Mouse (Mus musculus): Measurements from ENCODE around the gene Crtam.

Crtam gene

DNA sequence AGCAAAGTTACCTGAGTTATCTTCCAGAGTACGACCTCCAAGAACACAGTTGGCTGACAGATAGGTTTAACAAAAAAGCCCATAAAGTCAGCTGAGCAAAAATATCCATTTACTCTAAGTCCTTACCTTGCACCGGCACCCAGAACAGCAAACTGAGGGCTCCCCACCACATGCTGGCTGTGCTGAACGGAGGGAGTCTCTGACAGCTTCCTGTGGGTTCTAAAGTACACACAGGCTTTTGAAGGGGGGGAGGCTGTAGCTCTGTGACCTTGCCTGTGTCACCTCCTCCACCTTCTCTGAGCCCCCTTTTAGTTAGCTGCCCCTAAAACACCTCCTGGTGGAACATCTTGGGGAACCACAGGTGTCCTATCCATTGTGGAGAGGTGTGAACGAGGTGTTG, at the start of gene Crtam:
Crtam (minus strand) TSS at position 214 of the 400 bp plus-strand sequence.
- DNase-seq, result no peak

DNA sequence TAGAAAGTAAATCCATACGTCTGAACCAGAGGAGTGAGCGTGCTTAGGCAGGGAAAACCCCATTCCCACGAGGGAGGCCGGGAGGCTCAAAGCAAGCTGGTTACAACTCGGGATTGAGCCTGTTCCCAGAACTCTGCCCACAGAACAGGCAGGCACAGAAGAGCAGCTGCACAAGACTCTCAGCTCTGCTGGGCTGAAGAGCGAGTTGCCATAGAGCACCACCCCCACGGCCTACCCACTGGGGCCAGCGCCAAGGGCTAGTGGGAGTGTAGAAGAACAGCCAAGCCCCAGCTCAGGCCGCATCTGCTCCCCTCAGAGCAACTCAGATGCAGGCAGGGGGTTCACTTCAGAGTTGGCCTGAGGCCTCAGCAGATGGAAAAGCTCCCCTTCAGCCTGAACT, 49.7 kb upstream of the Crtam start:
- DNase-seq, result peak; percentile 88

DNA sequence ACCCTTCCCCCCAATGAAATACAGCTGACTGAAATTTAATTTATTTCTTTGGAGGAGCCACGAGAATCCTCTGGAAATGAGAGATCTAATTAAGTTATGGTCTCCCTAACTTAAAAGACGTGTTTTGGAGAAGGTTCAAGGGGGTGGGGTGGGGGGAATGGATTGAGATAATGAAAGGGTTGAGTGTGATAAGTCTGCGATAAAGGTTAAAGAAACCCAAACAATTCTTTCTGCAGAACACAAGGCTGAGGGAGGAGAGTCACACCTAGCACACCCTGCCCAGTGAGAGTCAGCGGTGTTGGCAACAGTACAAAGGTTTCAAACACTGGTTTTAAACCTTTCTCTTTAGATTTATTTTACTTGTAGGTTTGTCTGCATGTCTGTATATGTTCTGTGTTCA, 49.0 kb upstream of the Crtam start:
- no peak for DNase-seq

DNA sequence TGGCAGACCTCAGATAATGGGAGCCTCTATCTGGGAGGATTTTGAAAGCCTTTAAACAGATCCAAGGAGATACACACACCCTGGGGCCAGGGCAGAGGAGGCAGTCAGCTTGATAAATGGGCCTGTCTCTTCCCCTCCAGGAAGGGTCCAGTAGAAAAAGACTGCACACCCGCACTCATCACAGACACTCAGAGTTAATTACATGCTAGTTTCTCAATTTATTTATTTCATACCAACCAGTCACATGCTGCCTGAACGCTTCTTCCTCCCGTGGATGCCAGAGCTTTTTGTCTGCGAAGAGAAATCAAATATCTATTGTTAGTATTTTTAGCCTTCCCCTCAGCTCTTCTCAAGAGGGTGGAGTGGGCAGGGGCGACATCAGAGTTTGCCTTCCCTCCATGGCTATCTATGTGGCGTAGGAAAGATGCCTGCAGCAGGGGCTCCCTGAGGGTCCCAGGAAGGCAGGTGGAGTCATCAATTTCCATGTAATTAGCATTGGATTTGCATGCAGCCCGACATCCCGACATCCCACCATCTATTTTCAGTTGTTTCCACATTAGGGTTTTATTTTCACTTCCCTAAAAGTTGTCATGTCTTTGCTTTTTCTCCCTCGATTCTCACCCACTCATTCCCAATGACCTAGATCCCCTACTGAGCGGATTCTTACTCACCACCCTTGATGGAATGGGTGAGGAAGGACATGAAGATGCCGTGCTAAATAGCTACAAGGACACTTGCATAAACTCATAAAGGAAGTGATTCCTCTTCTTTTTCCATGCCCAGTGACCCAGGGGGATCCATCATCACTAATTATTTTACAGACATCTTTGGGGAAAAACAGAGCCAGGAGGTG, 46.9 kb upstream of the Crtam start:
- DNase-seq, result no peak

DNA sequence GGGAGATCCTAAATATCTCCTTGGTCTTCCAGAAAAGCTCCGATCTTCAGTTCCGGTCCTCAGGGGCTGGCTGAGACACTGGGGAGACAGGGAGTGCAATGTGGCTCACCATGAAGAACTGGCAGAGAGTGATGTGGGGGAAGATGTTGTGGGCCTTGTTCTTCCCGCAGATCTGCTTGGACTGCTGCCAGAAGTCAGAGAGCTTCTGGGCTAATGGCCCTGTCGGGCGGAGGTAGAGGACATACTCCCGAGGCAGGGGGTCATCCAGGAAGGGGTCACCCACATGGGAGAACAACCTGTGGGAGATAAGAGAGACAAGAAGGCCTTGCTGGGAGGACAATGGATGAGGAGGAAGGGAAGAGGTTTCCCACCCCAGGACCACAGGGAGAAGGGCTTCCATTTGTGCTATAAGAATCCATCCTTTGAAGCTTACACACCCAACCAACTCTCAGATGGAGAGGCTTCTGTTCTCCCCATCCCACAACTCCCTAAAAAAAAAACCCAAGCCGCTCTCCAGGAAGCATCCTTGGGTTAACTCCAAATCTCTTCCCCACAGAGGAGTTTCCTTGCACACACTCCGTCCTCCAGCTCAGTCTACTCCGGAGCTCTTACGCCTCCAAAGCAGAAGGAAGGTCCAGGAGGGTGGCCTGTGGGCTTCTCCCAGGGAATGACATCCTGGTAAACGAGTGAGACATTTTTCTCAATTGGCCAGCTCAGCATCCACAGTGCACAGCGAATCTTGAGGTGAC, 46.1 kb upstream of the Crtam start:
- peak; percentile 36 for DNase-seq

DNA sequence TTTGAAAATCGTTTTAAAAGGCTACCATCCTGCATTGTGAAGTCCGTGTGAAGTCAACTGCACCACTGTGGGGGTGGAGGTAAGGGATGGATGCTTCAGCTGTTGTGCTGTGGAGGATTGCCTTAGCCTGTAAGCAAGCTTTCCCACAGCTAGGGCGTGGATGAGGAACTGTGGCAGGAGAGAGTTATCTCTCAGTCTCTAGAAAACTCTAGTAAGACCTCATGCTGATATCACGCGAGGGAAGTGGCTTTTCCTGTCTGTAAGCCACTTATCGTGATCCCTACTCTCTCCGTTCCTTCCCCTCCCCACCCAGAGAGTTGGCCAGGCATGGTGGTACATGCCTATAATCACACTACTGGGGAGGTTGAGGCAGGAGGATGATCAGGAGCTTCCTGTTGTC, 44.9 kb upstream of the Crtam start:
- DNase-seq, result no peak

DNA sequence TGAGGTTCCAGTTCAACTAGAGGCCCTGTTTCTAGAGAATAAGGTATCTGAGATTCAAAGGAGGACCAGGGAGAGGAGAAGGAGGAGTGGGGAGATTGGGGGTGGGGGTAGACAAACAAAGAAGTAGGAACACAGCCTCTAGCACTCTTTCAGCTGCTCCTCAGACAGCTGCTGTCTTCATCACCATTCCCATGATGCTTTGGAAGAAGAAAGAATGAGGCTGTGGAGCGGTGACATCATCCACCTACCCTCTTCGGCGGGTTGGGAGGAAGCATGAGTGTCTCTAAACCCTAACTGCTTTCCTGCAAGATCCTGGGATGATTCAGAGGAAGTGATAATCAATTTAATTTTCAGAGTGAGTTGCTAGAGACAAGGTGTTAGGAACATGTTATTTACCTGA, 44.4 kb upstream of the Crtam start:
- peak; percentile 38 for DNase-seq

DNA sequence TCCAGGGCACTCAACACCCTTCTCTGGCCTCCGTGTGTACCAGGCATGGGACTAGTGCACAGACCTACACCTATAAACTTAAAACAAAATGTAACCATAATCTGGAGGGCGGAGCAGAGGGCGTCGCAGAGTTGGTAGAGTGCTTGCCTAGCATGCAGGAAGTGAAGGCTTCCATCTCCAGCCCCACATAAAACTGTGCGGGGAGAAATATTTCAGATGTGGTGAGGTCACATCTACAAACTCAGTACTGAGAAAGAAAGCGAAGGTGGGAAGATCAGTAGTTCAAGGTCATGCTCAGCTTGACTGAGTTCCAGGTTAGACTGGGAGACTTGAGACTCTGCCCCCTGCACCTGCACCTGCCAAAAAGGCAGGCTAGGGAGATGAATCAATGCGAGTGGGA, 43.8 kb upstream of the Crtam start:
- no peak for DNase-seq

DNA sequence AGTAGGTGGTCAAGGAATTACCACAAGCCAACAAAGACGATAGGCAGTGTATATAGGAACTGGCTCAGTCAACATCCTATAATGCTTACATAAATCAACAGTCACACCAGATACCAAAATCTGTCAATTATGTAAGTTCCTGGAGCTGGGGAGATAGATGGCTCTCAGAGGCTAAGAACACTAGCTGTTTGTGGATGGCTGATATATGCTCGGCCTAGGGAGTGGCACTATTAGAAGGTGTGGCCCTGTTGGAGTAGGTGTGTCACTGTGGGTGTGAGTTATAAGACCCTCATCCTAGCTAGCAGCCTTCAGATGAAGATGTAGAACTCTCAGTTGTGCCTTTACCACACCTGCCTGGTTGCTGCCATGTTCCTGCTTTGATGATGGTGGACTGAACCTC, 43.2 kb upstream of the Crtam start:
- no peak for DNase-seq

DNA sequence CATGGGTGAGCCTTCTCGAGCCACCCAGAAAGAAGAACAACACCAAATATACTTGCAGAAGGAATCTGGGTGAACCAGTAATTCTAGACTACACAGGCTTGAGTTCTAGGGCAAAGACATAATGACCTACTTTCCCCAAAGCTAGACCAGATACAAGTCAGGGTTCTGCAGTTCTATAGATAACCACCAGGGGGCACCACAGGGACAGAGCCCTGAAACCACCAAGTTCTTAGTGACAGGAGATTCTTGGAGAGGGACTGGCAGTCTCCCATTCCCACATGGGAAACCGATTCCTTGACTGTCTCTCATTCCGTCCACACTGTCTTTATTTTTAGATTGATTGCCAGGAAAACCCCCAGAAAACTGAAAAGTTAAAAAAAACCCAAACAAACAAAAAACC, 40.2 kb upstream of the Crtam start:
- peak; percentile 80 for DNase-seq

DNA sequence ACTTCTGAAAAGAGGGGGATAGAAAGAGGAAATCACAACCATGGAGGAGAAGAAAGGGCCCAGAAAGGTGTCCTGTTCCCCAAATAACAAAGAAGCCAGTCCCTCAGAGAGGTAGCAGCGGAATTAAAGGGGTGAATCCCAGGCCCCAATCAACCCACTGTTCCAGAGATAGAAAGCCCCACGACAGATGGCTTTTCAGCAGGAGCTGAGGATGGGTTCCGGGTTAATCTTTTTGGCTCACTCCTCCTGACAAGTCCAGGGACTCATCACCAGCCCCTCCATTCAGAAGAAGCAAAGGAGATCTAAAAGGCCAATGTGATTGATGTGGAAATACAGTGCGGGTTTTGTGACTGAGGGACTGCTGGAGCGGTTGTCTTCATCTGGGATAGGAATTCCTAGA, 39.2 kb upstream of the Crtam start:
- no peak for DNase-seq

DNA sequence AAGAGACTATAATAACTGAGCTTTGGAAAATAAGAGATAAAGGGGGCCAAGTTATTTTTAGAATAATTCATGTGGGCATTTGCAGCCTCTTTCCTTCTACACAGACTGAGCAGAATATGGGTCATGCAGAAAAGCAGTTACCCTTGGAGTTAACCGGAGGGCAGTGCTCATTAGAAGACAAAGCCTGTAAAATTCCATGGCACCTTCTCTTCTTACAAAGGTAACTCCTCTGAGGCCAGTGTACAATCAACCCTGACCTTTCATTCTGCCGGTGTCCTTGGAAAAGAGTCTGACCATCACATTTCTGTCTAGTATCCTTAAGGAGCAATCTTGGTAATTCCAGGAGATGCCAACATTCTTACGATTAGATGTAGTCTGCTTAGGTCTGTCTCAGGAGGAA, 37.0 kb upstream of the Crtam start:
- no peak for DNase-seq

DNA sequence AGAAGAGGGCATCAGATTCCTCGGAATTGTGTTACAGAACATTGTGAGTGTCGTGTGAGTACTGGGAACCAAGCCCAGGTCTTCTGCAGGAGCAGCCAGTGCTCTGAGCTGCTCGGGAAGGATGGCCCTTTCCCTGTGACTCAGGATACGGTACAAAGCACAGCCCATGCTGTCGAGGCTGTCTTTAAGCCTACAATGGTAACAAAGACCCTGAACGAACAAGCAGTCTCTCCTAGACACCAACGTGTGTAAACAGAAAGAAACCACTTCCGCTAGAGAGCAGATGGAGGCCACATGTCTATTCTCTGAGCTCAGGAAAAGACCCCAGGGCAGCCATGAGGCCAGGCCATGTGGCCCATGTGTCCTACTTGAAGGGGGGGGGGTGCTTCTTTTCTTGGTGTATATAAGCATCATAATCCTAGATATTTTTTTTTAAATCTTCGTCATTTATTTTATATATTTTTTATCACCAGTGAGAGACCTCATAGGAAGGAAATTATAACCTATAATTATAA, 33.8 kb upstream of the Crtam start:
- no peak for DNase-seq

DNA sequence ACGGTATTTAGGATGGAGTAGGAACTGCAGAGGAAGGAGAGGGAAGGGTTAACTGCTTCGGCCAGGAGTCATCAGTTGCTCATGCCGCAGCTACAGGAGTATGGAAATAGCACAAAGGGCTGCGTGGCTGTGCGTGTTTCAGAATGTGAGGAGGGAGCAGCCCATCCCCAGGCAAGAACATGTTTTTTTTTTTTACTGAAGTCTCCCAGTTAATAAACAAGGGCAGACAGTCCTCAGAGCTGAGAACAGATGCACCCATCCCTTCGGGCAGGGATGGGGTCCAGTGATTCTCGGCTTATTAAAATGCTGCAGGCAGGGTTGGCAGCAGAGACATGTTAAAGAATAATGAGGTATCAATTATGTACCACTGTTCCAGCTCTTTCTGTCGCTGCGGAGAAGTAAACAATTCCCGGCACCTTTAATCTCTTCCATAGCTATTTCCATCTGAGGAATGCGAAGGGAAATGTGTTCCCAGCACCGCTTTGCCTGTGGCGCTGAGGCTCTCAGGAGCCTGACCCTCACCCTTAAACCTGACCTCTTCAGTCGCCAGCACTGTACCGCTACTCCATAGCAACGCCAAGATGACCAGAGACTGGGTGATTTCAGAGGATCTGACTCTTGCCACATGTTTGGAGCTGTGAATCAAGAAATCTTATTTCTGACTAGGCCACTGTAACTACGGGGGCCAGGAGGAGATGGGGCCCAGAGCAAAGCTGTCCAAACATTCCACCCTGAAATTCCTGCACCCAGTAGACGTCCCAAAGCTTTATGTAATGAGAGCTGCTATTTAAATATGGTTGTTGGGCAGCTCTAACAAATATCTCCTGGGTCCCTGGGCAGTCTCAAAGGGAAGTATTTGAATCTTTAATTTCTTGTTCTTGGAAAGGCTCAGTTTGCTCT, 27.4 kb upstream of the Crtam start:
- DNase-seq, result no peak

DNA sequence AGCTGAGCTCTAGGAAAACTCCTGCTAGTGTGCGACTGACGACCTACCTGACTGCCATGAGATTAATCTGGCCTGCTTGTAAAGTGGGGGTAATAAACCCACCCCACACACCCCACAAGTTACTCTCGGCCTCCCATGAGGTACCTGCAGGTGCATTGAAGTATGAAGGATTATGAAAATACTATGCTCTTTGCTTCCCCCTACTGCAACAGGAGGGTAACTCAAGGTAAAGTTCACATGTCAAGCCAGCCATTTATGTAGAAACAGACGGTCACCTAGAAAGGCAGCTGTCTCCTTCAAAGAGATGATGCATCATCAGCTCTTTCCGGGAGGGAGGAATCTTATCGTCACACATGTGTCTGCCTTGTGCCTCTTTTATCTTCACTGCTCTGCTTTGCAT, 25.4 kb upstream of the Crtam start:
- no peak for DNase-seq

DNA sequence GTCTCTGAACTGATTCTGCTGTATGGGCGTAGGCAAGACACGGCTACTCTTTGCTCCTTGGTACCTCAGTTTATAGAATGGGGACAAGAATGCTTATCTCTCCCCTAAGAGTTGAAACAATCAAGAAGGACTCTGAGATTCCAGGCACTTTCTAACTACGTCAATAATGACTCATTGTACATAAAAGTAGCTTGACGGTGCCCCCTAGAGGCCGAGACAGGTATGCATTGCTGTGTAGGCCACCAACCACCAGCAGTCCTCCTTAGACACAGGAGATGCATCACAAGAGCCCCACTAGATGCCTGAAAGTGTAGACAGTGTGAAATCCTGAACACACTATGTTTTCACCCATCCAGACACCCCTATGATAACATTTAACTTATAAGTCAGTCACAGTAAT, 24.0 kb upstream of the Crtam start:
- peak; percentile 35 for DNase-seq

DNA sequence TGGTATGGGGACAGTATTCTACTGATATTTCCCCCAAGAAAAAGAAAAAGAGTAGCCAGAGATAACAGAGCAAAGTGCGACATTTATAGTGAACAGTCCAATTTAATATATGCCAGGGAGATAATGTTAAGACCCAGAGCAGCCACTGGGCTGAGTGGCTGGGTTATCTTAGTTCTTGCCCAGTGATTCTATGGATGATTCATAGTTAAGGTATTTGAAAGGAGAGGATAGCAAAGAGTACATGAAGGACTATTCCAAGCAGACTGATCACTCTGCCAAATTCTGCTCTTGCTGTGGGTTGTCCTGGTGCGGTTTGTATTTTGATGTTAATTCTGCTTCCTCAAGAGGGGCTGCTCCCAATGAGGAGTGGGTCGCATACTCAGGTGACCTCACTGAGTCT, 17.3 kb upstream of the Crtam start:
- no peak for DNase-seq

DNA sequence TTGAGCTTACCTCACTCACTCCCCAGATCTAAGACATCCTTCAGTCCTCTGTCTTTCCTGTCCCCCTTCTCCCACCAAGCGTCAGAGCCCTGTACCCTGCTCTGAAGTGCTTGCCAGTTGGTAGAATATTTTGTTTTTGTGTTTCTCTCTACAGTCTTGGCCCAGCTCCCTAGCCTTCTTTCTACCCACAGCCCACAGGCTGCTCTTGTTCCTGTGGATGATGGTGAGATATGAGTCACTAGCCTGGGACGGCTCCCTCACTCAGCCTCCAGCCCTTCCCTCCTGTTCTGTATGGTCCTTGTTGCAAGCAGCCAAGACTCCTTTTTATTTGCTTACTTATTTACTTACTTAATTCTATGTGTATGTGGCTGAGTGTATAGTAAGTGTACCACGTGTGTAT, 16.1 kb upstream of the Crtam start:
- DNase-seq, result peak; percentile 50

DNA sequence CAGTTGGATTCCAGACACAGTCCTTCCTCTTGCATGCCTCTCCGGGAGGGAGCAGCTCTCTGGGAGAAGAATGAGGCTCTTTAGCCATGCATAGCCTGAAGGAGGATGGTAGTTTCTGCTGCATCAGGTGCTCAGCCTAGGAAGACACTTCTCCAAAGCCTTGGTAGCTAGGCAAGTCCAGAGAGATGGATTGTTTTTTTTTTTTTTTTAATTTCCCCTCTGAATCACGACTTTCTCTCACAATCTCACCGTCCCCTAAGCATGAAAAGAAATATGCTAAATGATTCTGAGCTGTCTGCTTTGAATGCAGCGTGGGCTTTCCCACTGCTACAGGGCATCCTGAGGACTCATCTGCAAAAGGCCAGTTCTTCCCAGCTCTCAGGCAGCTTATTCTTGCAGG, 10.1 kb upstream of the Crtam start:
- no peak for DNase-seq

DNA sequence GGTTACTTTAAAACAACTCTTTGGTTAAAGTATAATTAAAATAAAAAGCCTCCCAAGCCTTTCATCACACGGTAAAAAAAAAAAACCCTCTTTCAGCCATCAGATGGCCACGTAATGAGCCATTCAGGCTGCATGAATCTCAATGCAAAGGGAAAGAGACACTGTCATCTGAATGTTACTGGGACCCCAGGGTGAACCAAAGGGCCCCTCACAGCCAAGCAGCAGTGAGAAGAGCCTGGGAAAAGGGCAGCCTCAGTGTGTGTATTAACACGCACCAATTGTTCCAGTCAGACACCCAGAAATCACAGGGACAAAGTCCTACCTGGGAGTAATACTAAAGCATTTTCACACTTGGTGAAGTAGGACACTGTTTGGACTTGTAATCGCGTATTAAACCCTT, 8.0 kb upstream of the Crtam start:
- DNase-seq, result no peak

DNA sequence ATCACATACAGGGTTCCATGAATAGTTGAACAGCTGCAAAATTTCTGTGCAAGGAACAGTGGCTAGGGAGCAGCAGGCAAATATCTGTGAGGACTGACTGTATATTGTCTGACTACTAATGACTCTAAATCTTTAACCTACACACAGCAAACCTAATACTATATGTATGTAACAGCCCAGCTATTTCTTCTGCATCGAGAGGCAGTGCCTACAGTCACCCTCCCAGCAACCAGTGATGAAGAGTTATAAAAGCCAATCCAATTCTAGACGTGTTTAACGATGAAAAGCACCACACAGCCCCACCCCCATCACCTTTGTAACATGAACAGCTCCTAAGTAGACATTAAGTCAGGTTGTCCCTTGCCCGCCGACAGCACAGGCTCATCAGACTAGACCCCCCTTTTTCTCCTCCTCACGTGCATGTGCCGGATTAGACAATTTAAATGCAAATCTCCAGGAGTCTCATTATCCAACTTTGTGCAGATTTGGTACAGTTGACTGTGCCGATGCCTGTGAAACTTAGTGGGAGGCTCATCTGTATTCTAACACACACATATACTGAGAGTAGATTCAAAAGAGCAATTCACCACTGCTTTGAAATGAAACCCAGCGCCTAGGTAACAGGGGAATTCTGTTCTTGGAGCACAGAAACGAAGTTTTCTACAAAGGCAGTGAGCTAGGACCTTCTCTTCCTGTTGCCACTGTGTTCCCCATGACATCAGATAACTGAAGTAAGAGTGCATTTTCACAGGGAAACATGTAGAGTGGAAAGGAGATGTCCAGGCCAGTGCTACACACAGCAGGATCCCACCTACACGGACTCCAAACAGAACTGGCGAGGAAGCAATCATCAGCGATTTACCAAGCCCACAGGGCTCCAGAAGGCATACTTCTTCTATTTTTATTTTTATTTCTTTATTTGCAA, 7.3 kb upstream of the Crtam start:
- no peak for DNase-seq

DNA sequence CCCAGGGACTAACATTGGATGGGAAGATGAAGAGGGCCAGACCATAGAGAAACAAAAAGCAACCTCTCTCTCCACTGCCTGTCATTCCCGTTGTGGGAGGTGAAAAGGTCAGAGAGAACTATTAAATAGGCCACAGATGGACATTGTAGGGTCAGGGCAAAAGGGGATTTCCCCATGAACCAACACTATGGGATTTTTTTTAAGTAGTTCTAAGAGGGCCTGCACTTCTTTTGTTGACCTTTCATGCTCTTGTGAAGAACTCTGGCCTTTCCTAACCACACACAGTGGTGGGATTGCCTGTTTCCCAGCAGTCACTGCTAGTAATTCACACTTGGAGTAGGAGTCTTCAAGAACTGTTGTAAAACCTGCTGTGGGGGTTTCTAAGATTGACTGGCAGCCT, 3.4 kb upstream of the Crtam start:
- no peak for DNase-seq
